Mouse (Mus musculus) cerebellum, adult 2 months (tissue): Measurements from ENCODE around the gene Lbhd2.

Experiments used
- CTCF ChIP-seq: fragments of 200-500 bp; IDR thresholded peaks from 2 replicates; pipeline ENCODE4 v1.5.1; 2011; ENCODE audit warnings: low read depth, mild to moderate bottlenecking, control low read depth, low read length, moderate library complexity, borderline replicate concordance; ENCODE audit not compliant: insufficient read depth
- POLR2A ChIP-seq: fragments of 200-500 bp; IDR thresholded peaks from 2 replicates; pipeline ENCODE4 v1.6.1; 2011; ENCODE audit warnings: low read length, control low read depth, borderline replicate concordance; ENCODE audit not compliant: insufficient read depth

DNA sequence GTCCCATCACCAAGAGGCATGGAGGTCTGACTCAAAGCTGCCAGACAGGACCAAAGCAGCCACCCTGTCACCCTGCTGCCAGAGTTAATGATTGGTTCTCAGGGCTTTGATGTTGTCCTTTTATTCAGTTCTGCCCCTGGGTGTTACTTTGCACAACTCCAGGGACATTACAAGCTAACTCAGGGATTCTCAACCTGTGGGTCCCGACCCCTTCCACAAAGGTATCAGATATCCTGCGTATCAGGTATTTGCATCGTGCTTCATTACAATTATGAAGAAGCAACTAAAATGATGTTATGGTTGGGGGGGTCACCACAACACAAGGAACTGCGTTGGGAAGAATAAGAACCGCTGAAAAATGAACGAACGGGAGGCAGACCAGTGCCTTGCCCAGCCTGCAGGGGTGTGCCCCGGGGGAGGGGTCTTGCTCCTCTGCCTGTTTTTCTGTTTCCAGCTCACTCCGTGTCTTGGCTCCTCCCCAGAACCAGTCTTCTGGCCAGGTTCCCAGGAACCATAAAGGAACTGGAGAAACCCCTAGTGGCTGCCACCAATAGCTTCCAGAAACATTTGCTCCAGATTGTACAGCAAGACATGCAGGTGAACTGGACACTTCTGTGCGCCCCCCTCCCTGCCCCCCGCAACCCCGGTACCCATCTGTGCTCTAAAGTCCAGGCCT, 21.0 kb downstream of the Lbhd2 start:
- TF ChIP-seq CTCF, result no peak
- TF ChIP-seq POLR2A, result no peak
